Mouse (Mus musculus) neural tube, embryonic 13.5 days (tissue): Measurements from ENCODE around the gene Slc45a1. TPM values are rescaled to one million over a fixed set of nuclear protein-coding genes. Genes with fewer than 3 reads are reported as not detected.
A peak's percentile ranks its signal among the peaks of the same experiment; 100 is the strongest.

Experiments
- ATAC-seq: fragments of 200-750 bp; cut with Nextera tagmentation; 2 replicates; pipeline ENCODE4 v1.8.0; 2017; ENCODE audit warnings: low read depth, mild to moderate bottlenecking, moderate TSS enrichment, moderate library complexity
- H3K27ac ChIP-seq: fragments of 300-500 bp; sonication (generic); replicated peaks from 2 replicates; pipeline ENCODE4 v1.5.1; 2015; ENCODE audit warnings: moderate library complexity, mild to moderate bottlenecking, inconsistent platforms
- H3K27me3 ChIP-seq: fragments of 300-500 bp; sonication (generic); 2 replicates; pipeline ENCODE4 v1.6.1; 2015; ENCODE audit warnings: mild to moderate bottlenecking, inconsistent platforms
- H3K36me3 ChIP-seq: fragments of 300-500 bp; sonication (generic); 2 replicates; pipeline ENCODE4 v1.6.1; 2015; ENCODE audit warnings: mild to moderate bottlenecking, inconsistent platforms
- H3K4me1 ChIP-seq: fragments of 300-500 bp; sonication (generic); replicated peaks from 2 replicates; pipeline ENCODE4 v1.6.1; 2015; ENCODE audit warnings: inconsistent platforms
- H3K4me2 ChIP-seq: fragments of 300-500 bp; sonication (generic); 2 replicates; pipeline ENCODE4 v1.6.1; 2015; ENCODE audit warnings: inconsistent platforms, mild to moderate bottlenecking, moderate library complexity
- H3K4me3 ChIP-seq: fragments of 300-500 bp; sonication (generic); 2 replicates; pipeline ENCODE4 v1.5.1; 2015; ENCODE audit warnings: mild to moderate bottlenecking, inconsistent platforms
- H3K9ac ChIP-seq: fragments of 300-500 bp; sonication (generic); 2 replicates; pipeline ENCODE4 v1.6.1; 2015; ENCODE audit warnings: moderate library complexity, mild to moderate bottlenecking, inconsistent platforms
- H3K9me3 ChIP-seq: fragments of 300-500 bp; sonication (generic); 2 replicates; pipeline ENCODE4 v1.6.1; 2016; ENCODE audit warnings: inconsistent platforms
- WGBS: fragments of 180-500 bp; shearing (Covaris S2); methylation state at CpG from one replicate; pipeline ENCODE4 v1.1.7; 2015; 5-methylcytosine and 5-hydroxymethylcytosine counted together
- polyA plus RNA-seq: library from polyadenylated mRNA; unstranded; fragments of >200 nt; fragmentation: Nextera tagmentation; extraction: Ambion mirVana; gene quantifications from 2 replicates; pipeline ENCODE4 v1.2.1, GENCODE M21; 2015

Gene Slc45a1
- polyA plus RNA-seq, 1 experiment from 2014 or later = 28.6 TPM

DNA sequence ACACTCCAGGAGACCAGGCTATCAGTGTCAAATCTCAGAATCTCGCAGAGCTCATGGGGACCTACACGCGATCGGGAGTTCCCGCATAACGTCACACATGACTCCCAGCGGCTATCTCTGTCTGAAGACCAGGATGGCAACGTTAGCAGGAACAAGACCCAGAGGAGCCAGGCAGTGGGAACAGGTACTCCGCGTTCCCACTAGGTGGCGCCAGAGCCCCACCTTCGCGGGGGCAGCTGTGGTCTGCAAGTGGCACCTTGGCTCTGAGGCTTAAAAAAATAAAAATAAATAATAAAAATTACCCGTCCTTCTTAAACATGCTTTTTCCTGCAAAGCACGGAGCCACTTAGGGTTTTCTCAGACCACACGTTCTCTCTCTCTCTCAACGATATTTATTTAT, 4.0 kb upstream of the Slc45a1 start:
- Histone ChIP-seq H3K9ac (peak overlapping the region; percentile 60), H3K4me3 (peak overlapping the region; percentile 9; the same call in 1 of the 2 replicates), H3K36me3 (no peaks in the 10 kb centered on the region), H3K9me3 (0 out of 2 replicates have a peak, but pooled peaks cover 3% of the 10 kb centered on the region), H3K4me2 (peak overlapping the region; percentile 39), H3K27ac (no peak overlapping the region), H3K4me1 (peaks cover 25% of the 10 kb centered on the region), H3K27me3 (peaks cover 12% of the 10 kb centered on the region)
- 4% methylated on average over 17 of the region's 17 CpGs for WGBS
- peak; percentile 54; the same call in 1 of the 2 replicates for ATAC-seq

DNA sequence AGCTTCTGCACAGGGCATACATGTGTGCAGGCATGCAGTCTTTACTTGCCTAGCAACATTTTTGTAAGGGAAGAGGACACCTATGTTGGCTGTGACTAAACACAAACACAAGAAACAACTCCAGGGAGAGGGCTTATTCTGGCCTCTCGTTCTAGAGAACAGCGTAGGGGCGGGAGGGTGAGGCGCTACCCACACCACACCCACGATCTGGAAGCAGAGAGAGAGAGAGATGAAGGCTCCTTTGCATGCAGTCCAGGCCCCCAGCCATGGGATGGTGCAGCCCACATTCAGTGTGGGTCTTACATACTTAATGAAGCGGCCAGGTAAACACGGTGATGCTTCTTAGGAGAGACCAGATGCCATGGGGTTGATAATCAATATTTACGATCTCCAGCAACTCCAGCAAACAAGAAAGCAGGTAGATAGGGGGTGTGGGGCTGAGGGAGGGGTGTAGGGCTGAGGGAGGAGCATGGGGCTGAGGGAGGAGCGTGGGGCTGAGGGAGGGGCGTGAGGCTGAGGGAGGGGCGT, 1.2 kb upstream of the Slc45a1 start:
- Histone ChIP-seq H3K4me2 (no peak overlapping the region), H3K36me3 (peaks cover 4% of the 10 kb centered on the region; the same call in 1 of the 2 replicates), H3K4me3 (no peak overlapping the region), H3K9ac (no peak overlapping the region), H3K4me1 (peaks cover 21% of the 10 kb centered on the region), H3K27me3 (peaks cover 12% of the 10 kb centered on the region), H3K27ac (no peak overlapping the region), H3K9me3 (0 out of 2 replicates have a peak, but pooled peaks cover 3% of the 10 kb centered on the region)
- no peak for ATAC-seq
- 43% methylated on average over 11 of the region's 11 CpGs for WGBS

DNA sequence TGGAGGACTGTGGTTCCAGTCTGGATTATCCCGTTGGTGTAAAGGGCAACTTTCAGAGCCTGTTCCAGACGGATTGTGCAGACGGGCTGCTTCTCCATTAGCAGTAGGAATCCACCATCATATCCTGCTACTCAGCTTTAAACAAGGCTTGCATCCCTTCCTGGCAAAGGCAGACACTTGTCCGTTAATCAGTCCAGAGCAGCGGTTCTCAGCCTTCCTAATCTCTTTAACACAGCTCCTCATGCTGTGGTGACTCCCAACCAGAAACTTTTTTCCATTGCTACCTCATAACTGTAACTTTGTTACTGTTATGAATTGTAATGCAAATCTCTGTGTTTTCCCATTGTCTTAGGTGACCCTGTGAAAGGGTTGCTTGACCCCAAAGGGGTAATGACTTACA, 2.6 kb downstream of the Slc45a1 start:
- 83% methylated on average over 5 of the region's 5 CpGs for WGBS
- Histone ChIP-seq H3K4me3 (no peak overlapping the region), H3K4me2 (no peak overlapping the region), H3K27me3 (peaks cover 7% of the 10 kb centered on the region; the same call in 1 of the 2 replicates), H3K4me1 (peaks cover 17% of the 10 kb centered on the region), H3K9me3 (no peaks in the 10 kb centered on the region), H3K9ac (no peak overlapping the region), H3K27ac (no peak overlapping the region), H3K36me3 (peaks cover 4% of the 10 kb centered on the region; the same call in 1 of the 2 replicates)
- no peak for ATAC-seq

DNA sequence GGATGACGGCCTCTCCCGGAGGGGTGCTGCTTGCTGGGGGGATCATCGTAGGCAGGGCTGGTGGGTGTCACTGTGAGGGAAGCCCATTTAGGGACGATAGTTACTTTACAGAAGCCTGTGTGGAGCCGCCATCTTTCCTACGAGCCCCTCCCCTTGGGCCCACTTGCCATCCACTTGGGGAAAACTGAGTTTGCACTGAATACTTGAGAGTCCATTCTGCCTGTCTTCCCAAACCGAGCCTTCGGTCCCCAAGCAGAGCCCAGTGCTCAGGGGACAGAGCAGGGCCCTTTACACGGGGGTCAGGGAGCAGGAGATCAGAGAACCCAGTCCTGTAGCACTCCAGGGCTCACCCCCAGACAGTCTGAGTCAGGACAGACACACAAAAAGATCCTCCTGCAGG, 7.7 kb downstream of the Slc45a1 start:
- H3K4me1 ChIP-seq = no peaks in the 10 kb centered on the region
- WGBS = 93% methylated on average over 9 of the region's 9 CpGs
- no peaks in the 10 kb centered on the region for H3K27me3 ChIP-seq
- H3K9ac ChIP-seq = no peak overlapping the region
- H3K9me3 ChIP-seq = no peaks in the 10 kb centered on the region
- H3K27ac ChIP-seq = no peak overlapping the region
- no peak overlapping the region for H3K4me3 ChIP-seq
- H3K36me3 ChIP-seq = peaks cover 37% of the 10 kb centered on the region
- H3K4me2 ChIP-seq = no peak overlapping the region
- no peak for ATAC-seq

DNA sequence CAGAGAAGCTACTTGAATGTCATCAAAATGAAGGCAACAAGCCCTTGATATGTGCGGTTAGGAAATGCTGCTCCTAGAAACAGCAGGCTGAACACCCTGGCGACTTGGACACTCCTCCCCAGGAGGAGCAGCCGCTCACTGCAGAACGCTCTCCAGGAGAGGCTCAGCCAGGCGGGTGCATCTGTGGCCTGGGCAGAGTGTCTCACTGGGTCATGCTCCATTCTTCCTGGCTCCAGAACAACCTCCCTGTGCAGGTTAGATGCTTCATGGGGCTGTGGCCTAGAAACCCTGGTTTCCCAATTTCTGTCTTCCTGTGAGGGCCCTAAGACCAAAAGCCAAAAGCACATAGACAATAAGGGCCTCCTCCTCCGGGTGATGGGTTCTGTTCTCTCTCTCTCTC, 15.3 kb downstream of the Slc45a1 start:
- H3K27ac ChIP-seq = no peak overlapping the region
- H3K9ac ChIP-seq = no peak overlapping the region
- ATAC-seq = no peak
- H3K4me3 ChIP-seq = no peak overlapping the region
- H3K4me2 ChIP-seq = no peak overlapping the region
- 84% methylated on average over 6 of the region's 6 CpGs for WGBS
- H3K4me1 ChIP-seq = no peaks in the 10 kb centered on the region
- no peaks in the 10 kb centered on the region for H3K27me3 ChIP-seq
- peaks cover 50% of the 10 kb centered on the region for H3K36me3 ChIP-seq
- H3K9me3 ChIP-seq = no peaks in the 10 kb centered on the region

DNA sequence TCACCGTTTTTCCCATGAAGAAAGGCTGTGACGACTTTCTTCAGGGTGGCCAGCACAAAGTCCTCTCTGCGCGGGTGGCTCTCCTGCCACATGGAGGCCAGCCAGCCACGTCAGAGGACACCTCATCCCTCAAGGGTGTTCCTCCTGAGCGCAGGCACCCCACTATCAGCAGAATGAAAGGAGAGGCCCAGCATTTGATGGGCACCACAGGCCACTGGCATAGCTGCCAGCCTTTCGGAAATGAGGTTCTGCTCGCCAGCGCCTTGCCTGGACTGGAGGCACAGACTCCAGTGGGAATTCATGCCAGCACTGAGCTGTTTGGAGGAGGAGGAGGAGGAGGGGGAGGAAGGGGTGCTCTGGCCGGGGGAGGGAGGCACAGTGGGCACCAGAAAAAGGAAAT, 16.4 kb downstream of the Slc45a1 start:
- no peaks in the 10 kb centered on the region for H3K4me1 ChIP-seq
- H3K9me3 ChIP-seq = no peaks in the 10 kb centered on the region
- no peak overlapping the region for H3K4me2 ChIP-seq
- ATAC-seq = no peak
- no peak overlapping the region for H3K27ac ChIP-seq
- H3K27me3 ChIP-seq = no peaks in the 10 kb centered on the region
- H3K4me3 ChIP-seq = no peak overlapping the region
- no peak overlapping the region for H3K9ac ChIP-seq
- H3K36me3 ChIP-seq = peaks cover 46% of the 10 kb centered on the region
- 86% methylated on average over 10 of the region's 10 CpGs for WGBS

DNA sequence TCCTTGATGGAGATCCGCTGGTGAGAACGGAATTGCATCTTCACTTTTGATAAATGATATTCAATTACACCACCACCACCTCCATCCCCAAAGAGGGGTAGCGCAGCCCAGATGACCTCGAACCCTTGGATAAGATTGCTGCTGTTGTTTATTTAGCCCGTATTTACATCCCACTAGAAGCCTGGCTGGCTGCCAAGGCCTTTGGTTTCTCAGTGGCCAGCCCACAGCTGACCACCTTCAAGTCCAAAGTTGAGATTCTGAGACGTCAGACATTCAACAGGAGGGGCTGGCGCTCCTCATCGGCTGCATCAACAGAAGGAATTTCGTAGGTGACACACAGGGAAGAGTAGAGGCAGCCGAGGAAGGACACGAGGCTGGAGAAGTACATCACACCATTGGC, 22.7 kb downstream of the Slc45a1 start:
- WGBS = 83% methylated on average over 11 of the region's 11 CpGs
- H3K4me2 ChIP-seq = no peak overlapping the region
- no peak overlapping the region for H3K9ac ChIP-seq
- peaks cover 32% of the 10 kb centered on the region for H3K36me3 ChIP-seq
- no peak overlapping the region for H3K4me3 ChIP-seq
- H3K9me3 ChIP-seq = no peaks in the 10 kb centered on the region
- no peak for ATAC-seq
- H3K27me3 ChIP-seq = no peaks in the 10 kb centered on the region
- peaks cover 6% of the 10 kb centered on the region; the same call in 1 of the 2 replicates for H3K4me1 ChIP-seq
- no peak overlapping the region for H3K27ac ChIP-seq

DNA sequence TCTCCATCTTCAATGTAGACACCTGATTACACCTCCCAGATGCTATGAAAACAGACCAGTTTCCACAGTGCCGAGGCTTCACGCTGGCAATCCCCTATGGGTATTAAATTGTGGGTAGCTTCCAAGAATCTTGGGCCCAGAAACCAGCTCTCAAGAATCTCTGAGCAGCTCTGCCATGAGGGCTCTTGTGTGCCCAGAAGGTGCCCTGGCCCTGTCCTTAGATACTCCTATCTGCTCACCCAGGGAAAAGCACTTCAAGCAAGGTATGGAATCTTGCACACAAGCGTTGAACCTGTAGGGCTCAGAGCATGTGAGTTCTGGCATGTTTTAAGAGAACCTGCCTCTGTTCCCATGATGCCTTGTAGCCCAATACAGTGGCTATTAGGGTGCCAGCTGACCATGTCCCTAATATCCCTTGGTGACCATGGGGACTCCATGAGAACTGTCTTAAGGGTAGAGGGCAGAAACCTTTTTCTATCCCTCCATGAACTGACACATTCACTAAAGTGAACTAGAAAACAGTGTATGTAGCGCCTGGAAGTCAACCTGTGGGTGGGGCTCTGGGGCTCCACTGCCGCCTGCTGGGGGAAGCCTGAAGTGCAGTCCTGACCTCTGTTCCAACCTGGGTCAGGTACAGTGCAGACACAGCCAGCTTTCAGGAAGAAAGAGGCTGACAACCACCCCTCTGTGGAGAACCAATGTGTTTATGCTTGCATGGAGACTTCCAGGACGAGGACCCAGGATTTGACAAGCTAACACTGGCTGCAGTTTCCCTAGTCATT, 25.8 kb downstream of the Slc45a1 start:
- H3K4me3 ChIP-seq = no peak overlapping the region
- no peak overlapping the region for H3K4me2 ChIP-seq
- H3K9me3 ChIP-seq = no peaks in the 10 kb centered on the region
- H3K27me3 ChIP-seq = no peaks in the 10 kb centered on the region
- H3K27ac ChIP-seq = 0 out of 2 replicates have a peak overlapping the region, but pooled peaks have one; percentile 42
- H3K36me3 ChIP-seq = peaks cover 34% of the 10 kb centered on the region
- peaks cover 6% of the 10 kb centered on the region; the same call in 1 of the 2 replicates for H3K4me1 ChIP-seq
- no peak overlapping the region for H3K9ac ChIP-seq
- no peak for ATAC-seq
- 54% methylated on average over 6 of the region's 6 CpGs for WGBS

DNA sequence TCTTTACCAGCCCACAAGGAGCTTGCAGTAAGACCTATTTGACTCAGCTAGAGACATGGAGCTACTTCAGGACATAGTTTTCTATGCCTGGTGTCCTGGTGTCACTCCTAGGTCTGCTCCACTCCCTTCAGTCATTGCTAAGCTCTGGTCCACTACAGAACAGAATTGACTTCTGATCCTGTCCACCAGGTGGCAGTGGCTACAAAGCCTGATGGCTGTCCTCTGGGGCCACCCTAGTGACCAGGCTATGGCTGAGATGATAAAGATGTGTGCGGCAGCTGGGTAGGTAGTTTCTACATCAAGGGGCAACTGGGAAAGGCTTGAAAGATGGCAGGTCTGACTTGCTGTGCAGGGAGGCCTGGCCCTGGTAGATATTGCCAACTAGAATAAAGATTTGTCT, 26.5 kb downstream of the Slc45a1 start:
- H3K27ac ChIP-seq = 0 out of 2 replicates have a peak overlapping the region, but pooled peaks have one; percentile 42
- H3K9ac ChIP-seq = no peak overlapping the region
- no peaks in the 10 kb centered on the region for H3K9me3 ChIP-seq
- H3K4me2 ChIP-seq = no peak overlapping the region
- H3K36me3 ChIP-seq = peaks cover 32% of the 10 kb centered on the region
- peaks cover 6% of the 10 kb centered on the region; the same call in 1 of the 2 replicates for H3K4me1 ChIP-seq
- no peak; the same call in 1 of the 2 replicates for ATAC-seq
- 46% methylated on average over 1 of the region's 1 CpGs for WGBS
- H3K4me3 ChIP-seq = no peak overlapping the region
- no peaks in the 10 kb centered on the region for H3K27me3 ChIP-seq

DNA sequence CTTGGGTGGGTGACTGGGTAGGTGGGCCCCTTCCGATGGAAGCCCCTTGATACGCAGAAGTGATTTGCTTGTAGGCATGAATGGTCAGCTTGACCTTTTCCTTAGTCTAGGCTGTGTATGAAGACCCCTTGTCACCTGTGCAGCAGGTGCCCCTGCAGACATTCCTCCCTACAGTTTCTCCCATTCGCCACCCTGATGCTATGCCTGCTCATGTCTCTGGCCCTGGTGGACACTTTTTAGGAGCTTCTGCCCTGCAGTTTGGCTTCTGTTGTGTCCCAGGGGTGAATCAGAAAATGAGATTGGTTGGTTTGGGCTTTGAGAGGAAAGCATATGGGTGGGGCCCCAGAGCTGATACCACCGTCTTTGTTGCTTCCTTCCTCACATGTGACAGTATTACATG, 27.0 kb downstream of the Slc45a1 start:
- Histone ChIP-seq H3K4me3 (no peak overlapping the region), H3K27me3 (no peaks in the 10 kb centered on the region), H3K27ac (no peak overlapping the region), H3K4me1 (peaks cover 6% of the 10 kb centered on the region; the same call in 1 of the 2 replicates), H3K4me2 (no peak overlapping the region), H3K36me3 (peaks cover 32% of the 10 kb centered on the region), H3K9me3 (no peaks in the 10 kb centered on the region), H3K9ac (no peak overlapping the region)
- 79% methylated on average over 4 of the region's 4 CpGs for WGBS
- ATAC-seq = no peak

DNA sequence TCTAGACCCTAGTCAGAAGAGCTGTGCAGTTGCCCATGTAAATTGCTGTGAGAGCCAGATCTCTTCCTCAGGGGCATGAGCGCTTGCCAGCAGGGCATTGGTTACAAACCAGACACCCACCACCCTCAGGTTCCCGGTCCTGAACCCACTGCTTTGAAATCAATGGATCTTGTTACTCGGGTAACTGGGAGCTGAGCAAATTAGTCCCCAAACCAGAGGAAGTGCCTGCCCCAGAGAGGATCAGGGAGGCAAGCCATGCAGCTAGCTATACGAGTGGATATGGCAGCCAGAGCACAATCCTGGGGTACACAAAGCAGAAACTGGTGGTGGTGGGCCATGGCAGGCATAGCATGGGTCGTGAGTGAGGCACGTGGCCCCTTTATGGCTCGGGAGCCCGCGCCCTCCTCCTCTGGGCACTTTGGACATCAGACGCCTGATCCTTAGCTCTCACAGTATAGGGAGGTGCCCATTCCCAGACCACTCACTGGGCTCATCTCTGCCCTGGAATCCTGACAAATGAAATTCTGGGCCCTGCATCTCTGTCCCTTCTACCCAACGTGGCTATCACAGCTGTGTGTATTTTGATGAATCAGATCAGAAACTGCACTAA, 27.7 kb downstream of the Slc45a1 start:
- peaks cover 6% of the 10 kb centered on the region; the same call in 1 of the 2 replicates for H3K4me1 ChIP-seq
- no peaks in the 10 kb centered on the region for H3K9me3 ChIP-seq
- ATAC-seq = no peak
- WGBS = 57% methylated on average over 11 of the region's 11 CpGs
- peaks cover 30% of the 10 kb centered on the region for H3K36me3 ChIP-seq
- no peak overlapping the region for H3K4me3 ChIP-seq
- H3K9ac ChIP-seq = no peak overlapping the region
- 0 out of 2 replicates have a peak overlapping the region, but pooled peaks have one; percentile 24 for H3K27ac ChIP-seq
- H3K4me2 ChIP-seq = no peak overlapping the region
- H3K27me3 ChIP-seq = no peaks in the 10 kb centered on the region

DNA sequence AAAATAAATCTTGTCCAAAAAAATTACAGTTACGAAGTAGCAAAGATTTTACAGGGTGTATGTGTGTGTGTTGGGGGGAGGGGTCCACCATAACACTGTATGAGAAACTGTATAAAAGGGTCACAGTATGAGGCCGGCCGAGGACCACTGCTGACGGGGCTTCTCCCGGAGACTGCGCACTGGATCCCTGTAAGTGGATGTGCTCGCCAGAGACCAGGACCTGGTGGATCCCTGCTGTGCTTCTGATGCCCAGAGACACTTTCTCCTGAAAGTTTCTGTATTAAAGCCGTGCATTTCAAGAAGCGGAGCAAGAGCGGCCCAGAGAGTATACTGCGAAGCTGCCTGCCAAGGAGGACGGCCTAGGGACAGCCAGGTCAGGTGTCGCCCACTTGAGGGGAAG, 29.3 kb downstream of the Slc45a1 start:
- Histone ChIP-seq H3K4me3 (no peak overlapping the region), H3K9me3 (no peaks in the 10 kb centered on the region), H3K4me2 (no peak overlapping the region), H3K27ac (no peak overlapping the region), H3K9ac (no peak overlapping the region), H3K4me1 (peaks cover 6% of the 10 kb centered on the region; the same call in 1 of the 2 replicates), H3K36me3 (peaks cover 46% of the 10 kb centered on the region), H3K27me3 (no peaks in the 10 kb centered on the region)
- WGBS = 90% methylated on average over 13 of the region's 13 CpGs
- no peak for ATAC-seq
